In genomic region chr3:51206521-51206920, GRCm38 (mm10) we compare ENCODE assay signal across 27 mouse cellular contexts. TPM values are rescaled to one million over a fixed set of nuclear protein-coding genes. Genes with fewer than 3 reads are reported as not detected.
A peak's percentile ranks its signal among the peaks of the same experiment; 100 is the strongest.
DNase-seq lines count a peak whose midpoint lies in the region; ATAC-seq and TF ChIP-seq lines count a peak whose summit lies in the region.
"Had no signal": no experiment of that assay in that cellular context is flagged by ENCODE, and none has a peak within 500 bp of the region (broad histone marks: within the 10 kb centered on the region; RNA-seq: fewer than 3 reads in every experiment).

No protein-coding gene starts in this region.

- no peak overlapping the region for H3K4me3 ChIP-seq in hindbrain, postnatal 0 days (ENCODE audit: low read length)
- H3K4me3 ChIP-seq in hindbrain, embryonic 14.5 days (replicated peaks; ENCODE audit: low read length): no peak overlapping the region
- no peak overlapping the region for H3K4me3 ChIP-seq in neural tube, embryonic 13.5 days
- H3K4me3 ChIP-seq: embryonic facial prominence, embryonic 15.5 days; forebrain, embryonic 13.5 days; hindbrain, embryonic 15.5 days; limb, embryonic 15.5 days; liver, embryonic 13.5 days; midbrain, embryonic 10.5 days; midbrain, embryonic 15.5 days had no signal

- H3K9ac ChIP-seq in hindbrain, postnatal 0 days (replicated peaks; ENCODE audit: low read length): no peak overlapping the region
- no peak overlapping the region for H3K9ac ChIP-seq in hindbrain, embryonic 14.5 days
- no peak overlapping the region for H3K9ac ChIP-seq in neural tube, embryonic 13.5 days
- H3K9ac ChIP-seq: embryonic facial prominence, embryonic 15.5 days; forebrain, embryonic 13.5 days; hindbrain, embryonic 15.5 days; limb, embryonic 15.5 days; liver, embryonic 13.5 days; midbrain, embryonic 15.5 days had no signal

- WGBS in hindbrain, postnatal 0 days: 65% methylated on average over 7 of the region's 7 CpGs
- WGBS in hindbrain, embryonic 14.5 days: 67% methylated on average over 7 of the region's 7 CpGs
- 62% methylated on average over 7 of the region's 7 CpGs for WGBS in neural tube, embryonic 13.5 days

- no peak overlapping the region for H3K4me2 ChIP-seq in hindbrain, postnatal 0 days (ENCODE audit: low read depth, low read length)
- H3K4me2 ChIP-seq in hindbrain, embryonic 14.5 days (replicated peaks): no peak overlapping the region
- no peak overlapping the region for H3K4me2 ChIP-seq in neural tube, embryonic 13.5 days
- H3K4me2 ChIP-seq: embryonic facial prominence, embryonic 15.5 days; forebrain, embryonic 13.5 days; heart, embryonic 11.5 days; hindbrain, embryonic 15.5 days; limb, embryonic 15.5 days; liver, embryonic 13.5 days; midbrain, embryonic 15.5 days had no signal

- TF ChIP-seq CTCF in hindbrain, postnatal 0 days (IDR thresholded peaks at IDR 0.05; ENCODE audit: low read depth): no peak

- no peak for DNase-seq in hindbrain, postnatal 0 days (ENCODE audit: low spot score)
- DNase-seq in hindbrain, embryonic 14.5 days (ENCODE audit: low spot score): no peak
- DNase-seq in neural tube, embryonic 10.5 days (ENCODE audit: extremely low spot score, low spot score): no peak
- peak; percentile 30 for DNase-seq in mesoderm, embryonic 11.5 days (ENCODE audit: low read depth, low spot score)
- no peak for DNase-seq in lung, postnatal 14 days
- no peak for DNase-seq in lung, adult 18-20 months
- DNase-seq: adrenal gland, postnatal 14 days; cerebellum, adult 11 months; cerebellum, adult 9-10 months; cerebellum, postnatal 36 days; gastrocnemius, postnatal 36 days; heart, adult 18-20 months; heart, postnatal 36 days; liver, embryonic 13.5 days; lung, adult 2 months; lung, postnatal 10 days; thymus, postnatal 4 days had no signal

- H3K9me3 ChIP-seq in hindbrain, postnatal 0 days (ENCODE audit: low read length): no peaks in the 10 kb centered on the region
- H3K9me3 ChIP-seq in hindbrain, embryonic 14.5 days (ENCODE audit: control insufficient read depth, low read length): peaks cover 2% of the 10 kb centered on the region; the same call in 1 of the 2 replicates
- no peaks in the 10 kb centered on the region for H3K9me3 ChIP-seq in neural tube, embryonic 13.5 days
- H3K9me3 ChIP-seq: embryonic facial prominence, embryonic 15.5 days; hindbrain, embryonic 15.5 days; limb, embryonic 15.5 days; liver, embryonic 13.5 days; midbrain, embryonic 10.5 days; midbrain, embryonic 15.5 days had no signal

- no peak overlapping the region for H3K27ac ChIP-seq in hindbrain, postnatal 0 days
- H3K27ac ChIP-seq in hindbrain, embryonic 14.5 days: no peak overlapping the region
- H3K27ac ChIP-seq in neural tube, embryonic 13.5 days (replicated peaks): no peak overlapping the region
- H3K27ac ChIP-seq: embryonic facial prominence, embryonic 15.5 days; forebrain, embryonic 13.5 days; hindbrain, embryonic 15.5 days; limb, embryonic 15.5 days; liver, embryonic 13.5 days; midbrain, embryonic 10.5 days; midbrain, embryonic 15.5 days had no signal

- no peaks in the 10 kb centered on the region for H3K36me3 ChIP-seq in hindbrain, postnatal 0 days (ENCODE audit: insufficient read depth, low read length)
- H3K36me3 ChIP-seq in hindbrain, embryonic 14.5 days (replicated peaks; ENCODE audit: control insufficient read depth, insufficient read depth): no peaks in the 10 kb centered on the region
- H3K36me3 ChIP-seq in neural tube, embryonic 13.5 days: no peaks in the 10 kb centered on the region
- H3K36me3 ChIP-seq: embryonic facial prominence, embryonic 15.5 days; hindbrain, embryonic 15.5 days; limb, embryonic 15.5 days; liver, embryonic 13.5 days; midbrain, embryonic 10.5 days; midbrain, embryonic 15.5 days had no signal

- no peaks in the 10 kb centered on the region for H3K4me1 ChIP-seq in hindbrain, postnatal 0 days (ENCODE audit: insufficient read depth, low read length)
- H3K4me1 ChIP-seq in hindbrain, embryonic 14.5 days (replicated peaks; ENCODE audit: control insufficient read depth, insufficient read depth, low read length): no peaks in the 10 kb centered on the region
- 0 out of 2 replicates have a peak, but pooled peaks cover 4% of the 10 kb centered on the region for H3K4me1 ChIP-seq in neural tube, embryonic 13.5 days (replicated peaks)
- H3K4me1 ChIP-seq: embryonic facial prominence, embryonic 15.5 days; forebrain, embryonic 13.5 days; hindbrain, embryonic 15.5 days; liver, embryonic 13.5 days; midbrain, embryonic 15.5 days had no signal

- H3K27me3 ChIP-seq in hindbrain, postnatal 0 days (ENCODE audit: insufficient read depth, low read length): no peaks in the 10 kb centered on the region
- no peaks in the 10 kb centered on the region for H3K27me3 ChIP-seq in hindbrain, embryonic 14.5 days (ENCODE audit: control insufficient read depth, insufficient read depth, low read length)
- no peaks in the 10 kb centered on the region for H3K27me3 ChIP-seq in neural tube, embryonic 13.5 days
- H3K27me3 ChIP-seq: embryonic facial prominence, embryonic 15.5 days; forebrain, embryonic 13.5 days; hindbrain, embryonic 15.5 days; limb, embryonic 15.5 days; midbrain, embryonic 15.5 days had no signal

- ATAC-seq in hindbrain, postnatal 0 days: 0 out of 2 replicates have a peak, but pooled peaks have one; percentile 11
- no peak for ATAC-seq in hindbrain, embryonic 14.5 days (ENCODE audit: low FRiP score)
- ATAC-seq in neural tube, embryonic 13.5 days (ENCODE audit: low read depth): peak; percentile 32; the same call in 1 of the 2 replicates
- ATAC-seq: CD4-positive, CD25-positive, alpha-beta regulatory T cell, adult 4 months; forebrain, embryonic 13.5 days; intestine, embryonic 16.5 days; midbrain, embryonic 15.5 days had no signal

RNA-seq across cellular contexts. Expression of gene Noct, which starts 17.7 kb away (rescaled TPM):
- total RNA-seq in hindbrain, postnatal 0 days (2014; rRNA removed): 40.8 and 41.9 TPM in 2 replicates
- 27.7 and 31.6 TPM in 2 replicates for polyA plus RNA-seq in hindbrain, postnatal 0 days (2015; fragmentation: Nextera tagmentation; extraction: Ambion mirVana)
- polyA plus RNA-seq in hindbrain, embryonic 14.5 days (2014; fragmentation: Nextera tagmentation; extraction: Ambion mirVana): 38.3 and 39.4 TPM in 2 replicates
- polyA plus RNA-seq in neural tube, embryonic 13.5 days (2015; fragmentation: Nextera tagmentation; extraction: Ambion mirVana): 21.5 and 22.8 TPM in 2 replicates
